Mouse (Mus musculus) gastrocnemius, postnatal 36 days (tissue): ENCODE data around the gene Dock3. TPM values are rescaled to one million over a fixed set of nuclear protein-coding genes. Genes with fewer than 3 reads are reported as not detected.
"Not testable (repeated sequence)": the region's sequence is repeated elsewhere in the genome, so short reads cannot be mapped to it uniquely, and the experiment has no call there.

Experiments used
- DNase-seq, 2 experiments: peaks; one replicate each; pipeline ENCODE4 v3.0.0; 2022
- intact Hi-C: fragments of 180-260 bp; cut with DNase I; formaldehyde crosslinking; loops from one replicate; pipeline ENCODE4 v1.15.1; 2025
- total RNA-seq, 2 experiments: library from RNA; stranded (reverse); gene quantifications; 2 replicates each; pipeline ENCODE4 v1.2.3; 2021

The Dock3 gene
- total RNA-seq, 2 experiments from 2014 or later: not detected

- intact Hi-C loops: no loop called here
- no peak for DNase-seq
Observed at GRCm38 (mm10) chr9:107260836-107261235, 29.1 kb upstream of the Dock3 start.

- DNase-seq: no peak
- intact Hi-C loops: no loop called here
Observed at GRCm38 (mm10) chr9:107260429-107260828, 28.7 kb upstream of the Dock3 start.

- intact Hi-C loops: no loop called here
- no peak for DNase-seq
Observed at GRCm38 (mm10) chr9:107259571-107259970, 27.9 kb upstream of the Dock3 start.

GRCm38 (mm10) chr9:107255596-107255995 lies 23.9 kb upstream of the Dock3 start:
- DNase-seq: no peak
- intact Hi-C loops: no loop called here

GRCm38 (mm10) chr9:107254925-107255324 lies 23.2 kb upstream of the Dock3 start:
- intact Hi-C loops: no loop called here
- no peak for DNase-seq

- peak; percentile 36 to 38 for DNase-seq
- intact Hi-C loops: no loop called here
Observed at GRCm38 (mm10) chr9:107254476-107254875, 22.8 kb upstream of the Dock3 start.

- intact Hi-C loops: no loop called here
- no peak for DNase-seq
Observed at GRCm38 (mm10) chr9:107252164-107252563, 20.5 kb upstream of the Dock3 start.

GRCm38 (mm10) chr9:107250416-107251337 lies 19.0 kb upstream of the Dock3 start:
- DNase-seq: no peak
- intact Hi-C loops: no loop called here

- no peak for DNase-seq
- intact Hi-C loops: loop anchor here (1.0 kb wide), 1 partner anchor 42 kb away; no protein-coding TSS in a partner anchor
Observed at GRCm38 (mm10) chr9:107249154-107249553, 17.4 kb upstream of the Dock3 start.

- DNase-seq: no peak
- intact Hi-C loops: no loop called here
Observed at GRCm38 (mm10) chr9:107246170-107246569, 14.5 kb upstream of the Dock3 start.

GRCm38 (mm10) chr9:107245311-107245710 lies 13.6 kb upstream of the Dock3 start:
- intact Hi-C loops: no loop called here
- no peak for DNase-seq

GRCm38 (mm10) chr9:107236151-107236550 lies 4.4 kb upstream of the Dock3 start:
- DNase-seq: no peak
- intact Hi-C loops: no loop called here

- no peak for DNase-seq
- intact Hi-C loops: no loop called here
Observed at GRCm38 (mm10) chr9:107235261-107235660, 3.6 kb upstream of the Dock3 start.

GRCm38 (mm10) chr9:107232140-107232539 lies 431 bp upstream of the Dock3 start:
- DNase-seq: no peak
- intact Hi-C loops: no loop called here

GRCm38 (mm10) chr9:107230991-107231538 lies 644 bp downstream of the Dock3 start:
- no peak for DNase-seq
- intact Hi-C loops: no loop called here

GRCm38 (mm10) chr9:107224597-107224996 lies 7.1 kb downstream of the Dock3 start:
- no peak for DNase-seq
- intact Hi-C loops: no loop called here

- intact Hi-C loops, DNase-seq: not testable (repeated sequence)
Observed at GRCm38 (mm10) chr9:107174831-107175230, 56.9 kb downstream of the Dock3 start.

GRCm38 (mm10) chr9:107165792-107166191 lies 65.9 kb downstream of the Dock3 start:
- no peak for DNase-seq
- intact Hi-C loops: no loop called here

- intact Hi-C loops: no loop called here
- DNase-seq: no peak
Observed at GRCm38 (mm10) chr9:107164825-107165224, 66.9 kb downstream of the Dock3 start.

- intact Hi-C loops, DNase-seq: not testable (repeated sequence)
Observed at GRCm38 (mm10) chr9:107156388-107156787, 75.3 kb downstream of the Dock3 start.

- intact Hi-C loops: no loop called here
- DNase-seq: no peak
Observed at GRCm38 (mm10) chr9:107112791-107113190, 118.9 kb downstream of the Dock3 start.

GRCm38 (mm10) chr9:107112056-107112455 lies 119.7 kb downstream of the Dock3 start:
- DNase-seq: no peak
- intact Hi-C loops: no loop called here
